Mouse (Mus musculus): Measurements from ENCODE around the gene Lcorl.

GRCm38 (mm10) chr5:45893696-45894095 lies 36.3 kb upstream of the Lcorl start:
- TF ChIP-seq CTCF (IDR thresholded peaks at IDR 0.05; ENCODE audit: low read depth, low read length) = no peak
- no peak for TF ChIP-seq POLR2A (IDR thresholded peaks at IDR 0.05; ENCODE audit: borderline replicate concordance, low read depth, low read length)

All from bone marrow macrophage, adult 2 months (primary cell).